Mouse (Mus musculus): ENCODE measurements around the gene Fancc.

DNA sequence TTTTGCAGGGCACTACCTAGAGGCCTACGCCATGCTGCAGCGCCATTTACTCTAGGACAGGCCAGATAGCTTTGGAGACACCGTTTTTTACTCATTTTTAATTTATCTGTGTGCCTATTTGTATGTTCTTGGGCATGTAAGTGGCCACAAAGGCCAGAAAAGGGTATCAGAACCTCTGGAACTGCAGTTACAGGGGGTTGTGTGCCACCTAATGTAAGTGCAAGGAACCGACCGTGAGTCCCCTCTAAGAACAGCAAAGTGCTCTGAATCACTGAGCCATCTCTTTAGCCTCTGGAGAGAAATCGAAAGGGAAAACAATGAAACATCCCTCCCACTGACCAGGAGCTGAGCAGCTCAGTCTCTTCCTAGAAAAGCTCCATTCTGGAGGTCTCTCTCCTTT lies 174.3 kb downstream of the Fancc start:
- TF ChIP-seq GATA1 (IDR thresholded peaks at IDR 0.05; ENCODE audit: borderline replicate concordance, low read length) (no peak), FLI1 (IDR thresholded peaks at IDR 0.05; ENCODE audit: low read length) (no peak)
